Mouse (Mus musculus) hindbrain, embryonic 10.5 days (tissue): Measurements from ENCODE around the gene Gm3238. TPM values are rescaled to one million over a fixed set of nuclear protein-coding genes. Genes with fewer than 3 reads are reported as not detected.

ENCODE experiments used
- DNase-seq: peaks from one replicate; pipeline ENCODE4 v3.0.0-alpha.2; 2017; ENCODE audit warnings: low spot score
- H3K27ac ChIP-seq: fragments of 300-500 bp; sonication (generic); 2 replicates; pipeline ENCODE4 v1.5.1; 2016; ENCODE audit warnings: mild to moderate bottlenecking, moderate library complexity
- H3K27me3 ChIP-seq: fragments of 300-500 bp; sonication (generic); 2 replicates; pipeline ENCODE4 v1.6.1; 2016; ENCODE audit warnings: mild to moderate bottlenecking; ENCODE audit not compliant: poor library complexity, insufficient read depth, severe bottlenecking
- H3K36me3 ChIP-seq: fragments of 300-500 bp; sonication (generic); 2 replicates; pipeline ENCODE4 v1.6.1; 2016; ENCODE audit warnings: mild to moderate bottlenecking, moderate library complexity
- H3K4me1 ChIP-seq: fragments of 300-500 bp; sonication (generic); replicated peaks from 2 replicates; pipeline ENCODE4 v1.6.1; 2016; ENCODE audit warnings: mild to moderate bottlenecking
- H3K4me3 ChIP-seq: fragments of 300-500 bp; sonication (generic); 2 replicates; pipeline ENCODE4 v1.5.1; 2016; ENCODE audit warnings: mild to moderate bottlenecking, moderate library complexity
- H3K9me3 ChIP-seq: fragments of 300-500 bp; sonication (generic); 2 replicates; pipeline ENCODE4 v1.6.1; 2016; ENCODE audit warnings: mild to moderate bottlenecking, moderate library complexity
- WGBS: fragments of 180-500 bp; shearing (Covaris S2); methylation state at CpG from one replicate; pipeline ENCODE4 v1.1.7; 2016; 5-methylcytosine and 5-hydroxymethylcytosine counted together
- polyA plus RNA-seq: library from polyadenylated mRNA; unstranded; fragments of >200 nt; fragmentation: Nextera tagmentation; extraction: Ambion mirVana; gene quantifications from 2 replicates; pipeline ENCODE4 v1.2.1, GENCODE M21; 2016

Gm3238 gene
- polyA plus RNA-seq, 1 experiment from 2014 or later: not detected

GRCm38 (mm10) chr10:77729241-77729640 is 41.9 kb downstream of the Gm3238 start:
- WGBS: 54% methylated on average over 4 of the region's 4 CpGs
- H3K27me3 ChIP-seq: no peaks in the 10 kb centered on the region
- H3K4me1 ChIP-seq: no peaks in the 10 kb centered on the region
- no peak overlapping the region for H3K4me3 ChIP-seq
- peak; percentile 18 for DNase-seq
- no peaks in the 10 kb centered on the region for H3K9me3 ChIP-seq
- H3K36me3 ChIP-seq: no peaks in the 10 kb centered on the region
- no peak overlapping the region for H3K27ac ChIP-seq

- H3K4me3 ChIP-seq: no peak overlapping the region
- DNase-seq: no peak
- no peaks in the 10 kb centered on the region for H3K4me1 ChIP-seq
- no peaks in the 10 kb centered on the region for H3K36me3 ChIP-seq
- H3K27ac ChIP-seq: no peak overlapping the region
- 65% methylated on average over 4 of the region's 4 CpGs for WGBS
- H3K9me3 ChIP-seq: no peaks in the 10 kb centered on the region
- no peaks in the 10 kb centered on the region for H3K27me3 ChIP-seq
These were observed 42.8 kb downstream of the Gm3238 start for GRCm38 (mm10) chr10:77728280-77728679.

GRCm38 (mm10) chr10:77726186-77726585 is 44.9 kb downstream of the Gm3238 start, which contains the start of gene Gm10100:
Gene Gm10100 (plus strand): TSS chr10:77726486.
- H3K27me3 ChIP-seq: no peaks in the 10 kb centered on the region
- WGBS: 43% methylated on average over 3 of the region's 3 CpGs
- H3K9me3 ChIP-seq: no peaks in the 10 kb centered on the region

GRCm38 (mm10) chr10:77724855-77725254 is 46.3 kb downstream of the Gm3238 start:
- Histone ChIP-seq H3K36me3 (no peaks in the 10 kb centered on the region), H3K27me3 (no peaks in the 10 kb centered on the region), H3K9me3 (peaks cover 3% of the 10 kb centered on the region; the same call in 1 of the 2 replicates), H3K4me1 (no peaks in the 10 kb centered on the region), H3K4me3 (no peak overlapping the region), H3K27ac (no peak overlapping the region)
- no peak for DNase-seq
- 79% methylated on average over 8 of the region's 8 CpGs for WGBS

More at GRCm38 (mm10) chr10:77726186-77726585, 44.9 kb downstream of the Gm3238 start, which contains the start of gene Gm10100:
- no peaks in the 10 kb centered on the region for H3K4me1 ChIP-seq
- no peaks in the 10 kb centered on the region for H3K36me3 ChIP-seq
- no peak within 1 kb of the TSS for H3K27ac ChIP-seq
- no peak for DNase-seq
- no peak within 1 kb of the TSS for H3K4me3 ChIP-seq

Other genes starting within 250 kb of the Gm3238 start
- gene Itgb2, start 241.1 kb downstream of the Gm3238 start, polyA plus RNA-seq: 1.0 and 1.2 TPM in 2 replicates
- 66.6 and 67.2 TPM in 2 replicates for gene Pttg1ip, start 189.6 kb downstream of the Gm3238 start, polyA plus RNA-seq
- 336 and 389 TPM in 2 replicates for gene Sumo3, start 165.2 kb downstream of the Gm3238 start, polyA plus RNA-seq
- 4.4 TPM in 1 of 2 replicates, not detected in the other for gene Gm49325, start 165.1 kb downstream of the Gm3238 start, polyA plus RNA-seq
- gene Ube2g2, start 149.1 kb downstream of the Gm3238 start, polyA plus RNA-seq: 100 and 103 TPM in 2 replicates
- 0.93 and 1.0 TPM in 2 replicates for gene Tspear, start 84.8 kb downstream of the Gm3238 start, polyA plus RNA-seq
- not detected in 2 replicates for gene Gm19402, start 80.6 kb downstream of the Gm3238 start, polyA plus RNA-seq
- not detected in 2 replicates for gene Gm9508, start 74.1 kb downstream of the Gm3238 start, polyA plus RNA-seq
- not detected in 2 replicates for gene Gm10272, start 64.7 kb downstream of the Gm3238 start, polyA plus RNA-seq
- gene Gm10024, start 59.9 kb downstream of the Gm3238 start, polyA plus RNA-seq: not detected in 2 replicates
- not detected in 2 replicates for gene Gm10142, start 55.5 kb downstream of the Gm3238 start, polyA plus RNA-seq
- not detected in 2 replicates for gene Krtap12-1, start 50.7 kb downstream of the Gm3238 start, polyA plus RNA-seq
- gene Gm10100, start 44.8 kb downstream of the Gm3238 start, polyA plus RNA-seq: not detected in 2 replicates
- gene Gm18596, start 28.7 kb downstream of the Gm3238 start, polyA plus RNA-seq: not detected in 2 replicates
- not detected in 2 replicates for gene Gm9736, start 20.0 kb downstream of the Gm3238 start, polyA plus RNA-seq
- gene Gm3233, start 11.6 kb downstream of the Gm3238 start, polyA plus RNA-seq: not detected in 2 replicates
- not detected in 2 replicates for gene Gm7138, start 5.6 kb upstream of the Gm3238 start, polyA plus RNA-seq
- not detected in 2 replicates for gene Gm3250, start 11.2 kb upstream of the Gm3238 start, polyA plus RNA-seq
- not detected in 2 replicates for gene Gm7137, start 16.9 kb upstream of the Gm3238 start, polyA plus RNA-seq
- gene Gm9639, start 23.8 kb upstream of the Gm3238 start, polyA plus RNA-seq: not detected in 2 replicates
- not detected in 2 replicates for gene Gm19668, start 27.8 kb upstream of the Gm3238 start, polyA plus RNA-seq
- not detected in 2 replicates for gene Gm9507, start 40.5 kb upstream of the Gm3238 start, polyA plus RNA-seq
- gene Gm2696, start 43.4 kb upstream of the Gm3238 start, polyA plus RNA-seq: not detected in 2 replicates
- not detected in 2 replicates for gene Krtap10-4, start 55.8 kb upstream of the Gm3238 start, polyA plus RNA-seq
- gene Krtap10-10, start 64.6 kb upstream of the Gm3238 start, polyA plus RNA-seq: not detected in 2 replicates
- gene Gm36176, start 75.5 kb upstream of the Gm3238 start, polyA plus RNA-seq: not detected in 2 replicates
- gene Gm10318, start 81.5 kb upstream of the Gm3238 start, polyA plus RNA-seq: not detected in 2 replicates
- gene Gm3285, start 90.7 kb upstream of the Gm3238 start, polyA plus RNA-seq: not detected in 2 replicates
- gene Lrrc3, start 131.2 kb upstream of the Gm3238 start, polyA plus RNA-seq: 2.6 and 4.1 TPM in 2 replicates
- gene Trpm2, start 199.2 kb upstream of the Gm3238 start, polyA plus RNA-seq: 0.88 and 1.2 TPM in 2 replicates
- gene 1810043G02Rik, start 207.2 kb upstream of the Gm3238 start, polyA plus RNA-seq: 40.7 and 42.9 TPM in 2 replicates
- 187 and 243 TPM in 2 replicates for gene Pfkl, start 238.8 kb upstream of the Gm3238 start, polyA plus RNA-seq